Mouse (Mus musculus): ENCODE results near the gene Parvb.

The Parvb gene

GRCm38 (mm10) chr15:84323966-84324869 lies 92.4 kb downstream of the Parvb start, which contains the start of gene Parvg:
Gene Parvg (plus strand): TSS chr15:84324026.
- no peak for DNase-seq (ENCODE audit: low spot score in 2 of 2)

- DNase-seq (ENCODE audit: low spot score in 2 of 2), result no peak
Measured at GRCm38 (mm10) chr15:84324870-84325553, 93.2 kb downstream of the Parvb start.

- DNase-seq (ENCODE audit: low spot score in 2 of 2), result no peak
Measured at GRCm38 (mm10) chr15:84325736-84326135, 93.9 kb downstream of the Parvb start.

- DNase-seq (ENCODE audit: low spot score in 2 of 2), result no peak
Measured at GRCm38 (mm10) chr15:84328870-84329269, 97.0 kb downstream of the Parvb start.

GRCm38 (mm10) chr15:84329940-84330339 lies 98.1 kb downstream of the Parvb start:
- no peak for DNase-seq (ENCODE audit: low spot score in 2 of 2)

GRCm38 (mm10) chr15:84331066-84331612 lies 99.3 kb downstream of the Parvb start:
- no peak for DNase-seq (ENCODE audit: low spot score in 2 of 2)

- no peak for DNase-seq (ENCODE audit: low spot score in 2 of 2)
Measured at GRCm38 (mm10) chr15:84336281-84336817, 104.5 kb downstream of the Parvb start.

- DNase-seq (ENCODE audit: low spot score in 2 of 2), result peak; percentile 31 to 35
Measured at GRCm38 (mm10) chr15:84337599-84337998, 105.8 kb downstream of the Parvb start.

GRCm38 (mm10) chr15:84340926-84341325 lies 109.1 kb downstream of the Parvb start:
- DNase-seq (ENCODE audit: low spot score in 2 of 2), result no peak

GRCm38 (mm10) chr15:84348769-84349168 lies 116.9 kb downstream of the Parvb start:
- DNase-seq (ENCODE audit: low spot score in 2 of 2), result no peak

- DNase-seq (ENCODE audit: low spot score in 2 of 2), result no peak
Measured at GRCm38 (mm10) chr15:84349915-84350738, 118.3 kb downstream of the Parvb start.

- no peak for DNase-seq (ENCODE audit: low spot score in 2 of 2)
Measured at GRCm38 (mm10) chr15:84351342-84351741, 119.5 kb downstream of the Parvb start.

- DNase-seq (ENCODE audit: low spot score in 2 of 2), result peak in 1 of 2 experiments; percentile 18
Measured at GRCm38 (mm10) chr15:84351915-84352844, 120.3 kb downstream of the Parvb start.

- DNase-seq (ENCODE audit: low spot score in 2 of 2), result no peak
Measured at GRCm38 (mm10) chr15:84355081-84355480, 123.2 kb downstream of the Parvb start.

- DNase-seq (ENCODE audit: low spot score in 2 of 2), result no peak
Measured at GRCm38 (mm10) chr15:84364746-84365145, 132.9 kb downstream of the Parvb start.
